Mouse (Mus musculus) erythroblast, embryonic 14.5 days (primary cell): ENCODE measurements around the gene Ttll6.

Experiments used
- GATA1 ChIP-seq: IDR thresholded peaks from 2 replicates; pipeline ENCODE4 v1.6.1; 2012; ENCODE audit warnings: low read length, inconsistent platforms, mixed read lengths
- TAL1 ChIP-seq: IDR thresholded peaks from 3 replicates; pipeline ENCODE4 v1.6.1; 2012; ENCODE audit warnings: low read length, inconsistent platforms, mixed read lengths

DNA sequence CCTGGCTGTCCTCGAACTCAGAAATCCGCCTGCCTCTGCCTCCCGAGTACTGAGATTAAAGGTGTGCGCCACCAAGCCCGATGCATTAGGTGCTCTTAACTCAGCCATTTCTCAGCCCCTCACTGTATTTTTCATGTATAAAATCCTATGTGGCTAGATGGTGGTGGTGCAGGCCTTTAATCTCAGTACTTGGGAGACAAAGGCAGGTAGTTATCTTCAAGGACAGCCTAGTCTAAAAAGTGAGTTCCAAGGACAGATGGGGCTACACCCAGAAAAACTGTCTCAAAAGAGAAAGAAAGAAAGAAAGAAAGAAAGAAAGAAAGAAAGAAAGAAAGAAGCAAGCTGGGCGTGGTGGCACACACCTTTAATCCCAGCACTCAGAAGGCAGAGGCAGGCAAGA lies 18.2 kb upstream of the Ttll6 start:
- TF ChIP-seq TAL1 (no peak), GATA1 (no peak)
